Mouse (Mus musculus) lung, postnatal 0 days (tissue): ENCODE measurements around the gene Large1.

Source experiments
- CTCF ChIP-seq: IDR thresholded peaks from 2 replicates; pipeline ENCODE4 v1.5.1; 2016; ENCODE audit warnings: antibody characterized with exemption, mild to moderate bottlenecking
- EP300 ChIP-seq: IDR thresholded peaks from 2 replicates; pipeline ENCODE4 v1.6.1; 2016; ENCODE audit warnings: antibody characterized with exemption, mild to moderate bottlenecking, control low read depth

DNA sequence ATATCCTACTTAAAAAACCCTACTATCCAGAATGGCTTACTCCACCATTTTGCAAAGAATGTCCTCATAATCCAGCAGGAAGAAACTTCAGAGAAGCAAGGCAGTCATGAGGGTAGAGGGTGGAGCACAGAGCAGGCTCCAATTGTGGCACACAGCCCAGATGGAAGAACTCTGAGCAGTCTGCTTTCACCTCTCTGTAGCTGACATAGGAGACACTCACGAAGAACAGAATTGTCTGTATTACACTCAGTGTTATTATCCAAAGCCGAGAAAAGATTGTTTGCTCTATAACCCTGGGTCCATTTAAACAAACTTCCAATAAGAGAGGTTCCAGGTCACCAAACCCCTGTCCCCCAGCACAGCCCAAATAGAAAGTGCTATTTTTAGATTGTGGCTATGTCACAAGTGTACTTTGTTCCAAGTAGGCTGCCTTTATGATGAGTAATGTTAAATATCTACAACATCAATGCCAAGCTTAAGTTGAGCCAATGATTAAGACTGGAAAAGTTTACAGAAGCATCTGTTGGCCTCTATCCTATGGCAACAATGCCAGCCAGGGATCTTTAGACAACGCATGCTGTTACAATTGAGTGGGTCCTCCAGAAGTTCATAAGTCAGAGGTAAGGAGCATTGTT lies 10.5 kb downstream of the Large1 start:
- TF ChIP-seq EP300 (peak; percentile 59; the same call in 1 of the 2 replicates), CTCF (no peak)
